Mouse (Mus musculus) embryo, embryonic 10 days (tissue): Measurements from ENCODE around the gene Nr3c2.

Experiments used
- DNase-seq: peaks from one replicate; pipeline ENCODE4 v3.0.0-alpha.2; 2015; ENCODE audit warnings: low spot score

Gene Nr3c2

DNA sequence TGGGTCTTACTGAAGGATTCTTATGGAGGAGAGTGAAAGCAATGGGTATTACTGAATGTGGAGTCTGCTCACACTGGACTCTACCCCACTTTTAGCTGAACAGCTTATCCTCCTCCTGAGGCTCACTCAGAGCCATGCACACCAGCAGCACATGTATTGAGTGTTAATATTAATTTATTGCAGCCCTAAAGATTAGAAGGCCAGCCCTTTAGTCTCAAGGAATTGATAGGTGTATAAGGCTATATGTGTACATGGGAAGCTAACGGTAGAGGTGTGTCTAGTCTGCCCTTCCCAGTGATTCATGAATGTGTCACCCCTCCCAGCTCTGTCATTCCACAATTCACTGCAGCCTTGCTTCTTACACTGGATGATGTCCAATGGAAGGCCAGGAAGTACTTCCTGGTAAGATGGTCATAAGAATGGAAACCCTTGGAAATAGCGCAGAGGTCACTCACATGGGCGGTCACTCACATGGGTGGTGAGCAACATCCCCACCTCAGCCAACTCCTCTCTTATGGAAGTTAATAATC, 156.3 kb downstream of the Nr3c2 start:
- DNase-seq, result no peak

- DNase-seq, result no peak
These were observed 157.6 kb downstream of the Nr3c2 start for GRCm38 (mm10) chr8:77056853-77057252.

- no peak for DNase-seq
These were observed 183.4 kb downstream of the Nr3c2 start for GRCm38 (mm10) chr8:77082687-77083086.

DNA sequence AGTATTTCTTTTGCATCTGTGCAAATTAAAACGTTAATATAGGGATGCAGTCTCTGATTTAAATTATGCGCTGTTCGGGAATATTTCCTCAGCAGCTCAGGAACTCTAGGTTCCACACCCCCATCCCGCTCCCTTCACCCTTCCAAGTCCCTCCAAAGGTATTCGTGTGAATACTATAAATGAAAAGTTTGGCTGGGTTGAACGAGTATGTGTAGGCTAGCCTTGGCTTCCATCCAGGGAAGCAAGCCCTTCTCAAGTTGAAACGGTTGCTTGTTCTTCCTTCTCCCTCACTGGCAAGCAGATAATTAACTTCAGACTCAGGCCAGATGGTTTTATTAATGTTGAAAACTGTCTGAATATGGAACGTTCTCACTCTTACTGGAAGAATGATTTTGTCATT, 186.8 kb downstream of the Nr3c2 start:
- DNase-seq, result no peak

GRCm38 (mm10) chr8:77096721-77097120, 197.5 kb downstream of the Nr3c2 start:
- DNase-seq, result no peak

DNA sequence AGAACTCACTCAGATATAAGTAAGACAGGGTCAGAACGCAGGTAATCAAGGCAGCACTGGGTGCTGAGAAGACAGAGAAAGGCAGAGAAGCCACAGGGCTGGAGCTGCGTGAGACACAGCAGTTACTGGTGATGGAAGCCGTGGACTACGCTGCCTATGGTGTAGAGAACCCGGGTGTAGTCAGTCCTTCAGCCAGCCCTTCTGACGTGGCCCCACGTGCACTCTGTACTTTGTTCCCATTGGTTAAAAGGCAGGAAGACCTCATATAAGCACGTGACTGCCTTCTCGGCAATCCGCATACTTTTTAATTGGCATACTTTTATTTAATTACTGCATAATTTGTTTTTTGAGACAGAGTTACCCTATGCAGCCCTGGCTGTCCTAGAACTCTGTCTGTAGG, 198.9 kb downstream of the Nr3c2 start:
- no peak for DNase-seq

DNA sequence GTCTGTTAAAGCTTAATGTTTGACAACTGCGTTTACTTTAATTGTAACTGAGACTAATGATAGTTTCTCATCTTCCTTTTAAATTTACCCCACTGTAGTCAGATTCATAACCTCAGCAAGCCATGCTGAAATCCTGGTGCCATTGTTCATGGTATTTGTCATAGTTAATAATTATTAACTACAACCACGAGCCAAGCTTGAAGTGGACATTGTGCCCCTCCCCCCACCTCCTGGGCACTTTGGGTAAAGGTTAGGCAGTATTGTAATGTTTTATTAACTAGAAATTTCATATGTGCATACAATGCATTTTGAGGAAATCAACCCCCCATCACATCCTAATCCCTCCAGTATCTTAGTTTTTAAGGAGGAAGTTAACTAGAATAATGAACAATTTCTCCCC, 201.1 kb downstream of the Nr3c2 start:
- DNase-seq, result no peak

- DNase-seq, result no peak
These were observed 203.6 kb downstream of the Nr3c2 start for GRCm38 (mm10) chr8:77102879-77103278.

GRCm38 (mm10) chr8:77112719-77113118, 213.5 kb downstream of the Nr3c2 start:
- DNase-seq, result no peak

DNA sequence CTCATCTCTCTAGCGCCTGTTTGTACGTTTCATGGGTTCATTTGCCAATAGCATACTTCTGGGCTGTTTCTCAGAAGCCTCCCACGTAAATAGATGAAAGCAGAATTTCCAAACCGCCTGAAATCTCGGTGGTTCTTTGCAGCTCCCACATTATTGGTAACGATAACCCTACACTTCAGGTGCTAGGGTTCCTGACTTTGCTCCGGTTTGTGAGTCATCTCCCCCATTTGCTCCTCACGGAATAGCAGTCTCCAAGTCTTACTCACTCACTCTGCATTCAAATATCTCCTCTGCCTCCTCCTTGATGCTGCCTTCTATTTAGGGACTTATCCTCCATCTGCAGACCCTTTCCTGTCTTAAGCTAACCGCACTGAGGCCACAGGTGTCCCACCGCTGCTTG, 215.5 kb downstream of the Nr3c2 start:
- DNase-seq, result no peak

- no peak for DNase-seq
These were observed 217.3 kb downstream of the Nr3c2 start for GRCm38 (mm10) chr8:77116419-77117079.

- no peak for DNase-seq
These were observed 221.7 kb downstream of the Nr3c2 start for GRCm38 (mm10) chr8:77120810-77121570.

- DNase-seq, result no peak
These were observed 222.3 kb downstream of the Nr3c2 start for GRCm38 (mm10) chr8:77121571-77121890.

DNA sequence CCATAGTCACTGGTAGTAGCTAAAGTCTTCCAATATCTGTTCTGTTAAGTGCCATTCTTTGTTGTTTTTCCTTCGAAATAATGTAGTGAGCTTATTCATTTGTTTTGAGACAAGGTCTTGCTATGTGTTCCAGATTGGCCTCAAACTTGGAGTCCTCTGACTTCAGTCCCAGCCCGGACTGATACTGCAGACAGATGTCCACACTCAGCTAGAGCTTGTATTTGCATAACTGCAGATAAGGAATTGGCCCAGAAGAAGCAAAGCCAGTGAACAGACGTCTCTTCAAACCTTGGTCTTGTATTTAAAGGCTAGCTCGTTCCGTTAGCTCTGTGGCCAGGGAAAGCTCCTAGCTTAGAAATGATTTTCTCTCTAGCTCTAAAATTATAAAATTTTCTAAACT, 223.1 kb downstream of the Nr3c2 start:
- no peak for DNase-seq

DNA sequence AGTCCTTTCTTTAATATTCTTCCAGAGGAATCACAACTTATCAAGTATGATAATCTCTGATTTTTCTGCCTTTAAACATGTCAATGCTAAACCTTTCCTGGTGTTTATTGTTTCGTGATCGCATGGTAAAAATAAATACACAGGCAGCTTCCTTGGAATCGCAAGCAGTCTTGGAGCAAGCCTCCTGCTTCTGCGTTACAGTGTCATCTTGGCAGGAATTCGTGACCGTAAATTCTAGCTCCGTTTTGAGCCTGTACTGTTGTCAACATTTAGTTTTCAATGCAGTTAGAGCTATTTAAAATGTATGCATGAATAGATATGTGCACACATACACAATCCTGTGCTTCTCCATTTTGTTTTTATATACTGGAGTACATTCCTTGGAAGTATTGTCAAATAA, 226.5 kb downstream of the Nr3c2 start:
- no peak for DNase-seq

DNA sequence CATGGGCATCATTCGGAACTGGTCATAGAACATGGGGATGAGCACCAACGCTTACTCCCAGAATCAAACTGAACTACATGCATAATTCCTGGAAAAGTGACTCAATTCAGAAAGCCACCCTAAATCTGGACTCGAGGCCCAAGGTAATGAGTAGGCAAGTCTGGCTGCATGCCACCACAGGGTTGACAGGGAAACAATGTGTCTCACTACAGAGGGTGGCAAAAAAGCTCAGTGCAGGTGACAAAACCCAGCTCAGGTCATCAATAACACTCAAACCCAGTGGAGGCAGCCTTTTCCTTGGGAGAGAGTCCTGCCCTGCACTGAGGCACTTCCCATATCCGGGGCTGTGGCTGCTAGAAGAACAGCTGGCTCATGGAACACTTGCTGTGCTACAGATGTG, 228.8 kb downstream of the Nr3c2 start:
- no peak for DNase-seq

- DNase-seq, result peak; percentile 49
These were observed 233.8 kb downstream of the Nr3c2 start for GRCm38 (mm10) chr8:77132903-77133637.

GRCm38 (mm10) chr8:77133797-77134385, 234.6 kb downstream of the Nr3c2 start:
- DNase-seq, result no peak

GRCm38 (mm10) chr8:77145285-77145684, 246.0 kb downstream of the Nr3c2 start:
- DNase-seq, result no peak

DNA sequence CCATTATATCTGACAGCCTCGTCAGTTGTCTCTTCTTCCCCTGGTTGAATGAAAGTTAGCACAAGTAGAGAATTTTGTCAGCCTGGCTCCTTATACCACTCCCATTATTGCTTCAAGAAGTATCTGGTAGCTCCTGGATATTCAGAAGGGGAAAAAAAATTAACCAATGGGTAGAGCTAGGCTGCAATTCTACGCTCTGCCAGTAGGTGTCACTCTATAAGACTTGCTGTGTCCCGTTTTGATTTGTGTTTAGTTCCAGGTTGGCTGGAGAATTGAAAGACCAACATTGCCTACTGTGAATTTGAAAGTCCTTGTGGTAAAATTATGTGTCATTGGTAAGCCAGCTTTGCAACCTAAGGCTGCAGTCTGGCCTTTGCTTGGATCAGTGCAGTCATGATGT, 255.3 kb downstream of the Nr3c2 start:
- DNase-seq, result peak; percentile 64

- no peak for DNase-seq
These were observed 270.1 kb downstream of the Nr3c2 start for GRCm38 (mm10) chr8:77169320-77169719.

DNA sequence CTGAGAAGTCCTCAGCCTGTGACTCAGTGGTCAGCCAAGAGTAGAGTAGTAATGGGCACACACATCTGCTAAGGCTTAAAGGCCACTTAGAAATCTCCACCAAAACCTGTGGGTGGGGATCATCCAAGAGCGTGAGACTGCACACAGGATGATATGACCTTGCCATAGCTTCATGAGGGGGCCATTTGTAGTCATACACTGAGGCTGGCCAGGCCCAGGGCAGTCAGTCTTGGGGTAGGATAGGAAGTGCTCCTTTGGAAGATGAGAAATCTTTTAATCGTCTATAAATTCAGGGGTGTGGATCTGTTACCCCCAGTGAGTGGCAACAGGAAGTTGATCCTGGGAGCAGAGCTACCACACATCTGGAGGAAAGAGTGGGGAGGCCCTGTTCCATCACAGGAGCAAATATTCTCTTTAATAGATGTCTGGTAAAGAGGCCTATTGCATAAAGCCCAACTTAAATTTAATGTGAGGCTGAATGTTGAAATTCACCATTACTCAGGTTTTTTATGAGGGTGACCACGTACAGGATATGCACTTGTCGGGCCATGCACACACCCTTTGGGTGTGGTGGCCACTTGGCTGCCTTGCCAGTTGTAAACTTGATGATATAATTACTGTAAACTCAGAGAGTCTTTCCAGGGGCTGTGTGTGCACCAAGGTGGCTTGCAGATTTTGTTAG, 270.7 kb downstream of the Nr3c2 start:
- no peak for DNase-seq
